Mouse (Mus musculus) olfactory bulb, adult 2 months (tissue): ENCODE results near the gene Mfsd12.

Experiments used
- CTCF ChIP-seq: fragments of 200-500 bp; IDR thresholded peaks from 2 replicates; pipeline ENCODE4 v1.5.1; 2012; ENCODE audit warnings: low read depth, mild to moderate bottlenecking, low read length, moderate library complexity; ENCODE audit not compliant: insufficient read depth
- POLR2A ChIP-seq: fragments of 200-500 bp; IDR thresholded peaks from 2 replicates; pipeline ENCODE4 v1.6.1; 2012; ENCODE audit warnings: mild to moderate bottlenecking, low read depth, low read length, moderate library complexity; ENCODE audit not compliant: insufficient read depth

GRCm38 (mm10) chr10:81365672-81366476, 8.6 kb downstream of the Mfsd12 start, which contains the start of gene 4930404N11Rik:
- TF ChIP-seq POLR2A (no peak), CTCF (no peak)
